In genomic region chr9:83893767-83894330, GRCm38 (mm10) we compare ENCODE assay signal across 13 mouse cellular contexts. TPM values are rescaled to one million over a fixed set of nuclear protein-coding genes. Genes with fewer than 3 reads are reported as not detected.
A peak's percentile ranks its signal among the peaks of the same experiment; 100 is the strongest.
DNase-seq lines count a peak whose midpoint lies in the region; TF ChIP-seq lines count a peak whose summit lies in the region.
"Had no signal": no experiment of that assay in that cellular context is flagged by ENCODE, and none has a peak within 500 bp of the region (broad histone marks: within the 10 kb centered on the region; RNA-seq: fewer than 3 reads in every experiment).

No protein-coding gene starts in this region.

- DNase-seq in 3T3-L1 (ENCODE audit: low read depth, low spot score) = peak; percentile 59
- DNase-seq in liver = peak; percentile 17
- peak; percentile 40 for DNase-seq in lung, postnatal 10 days
- DNase-seq in frontal cortex, postnatal 14 days (ENCODE audit: low spot score in 2 of 2) = no peak
- no peak for DNase-seq in kidney, adult 9 months
- DNase-seq in left cerebral cortex, adult 18-20 months (ENCODE audit: low spot score in 2 of 2) = no peak
- DNase-seq: right cerebral cortex, postnatal 25 days had no signal

- TF ChIP-seq CTCF in C2C12 (IDR thresholded peaks at IDR 0.05; ENCODE audit: control insufficient read depth, insufficient read depth, insufficient read length) = no peak

- no peaks in the 10 kb centered on the region for H3K27me3 ChIP-seq in C2C12 (ENCODE audit: control insufficient read depth, insufficient read depth, insufficient read length)
- H3K27me3 ChIP-seq: kidney, embryonic 15.5 days; midbrain, embryonic 15.5 days; stomach, embryonic 15.5 days had no signal

- no peak overlapping the region for H3ac ChIP-seq in C2C12 (ENCODE audit: control insufficient read depth, insufficient read length, low read depth)

- no peaks in the 10 kb centered on the region for H3K79me3 ChIP-seq in C2C12 (ENCODE audit: low read depth)

- H3K36me3 ChIP-seq in C2C12 (ENCODE audit: control insufficient read depth, insufficient read depth) = no peaks in the 10 kb centered on the region
- H3K36me3 ChIP-seq: heart, embryonic 10.5 days; hindbrain, embryonic 10.5 days; kidney, embryonic 15.5 days; midbrain, embryonic 15.5 days; stomach, embryonic 15.5 days had no signal

- no peak overlapping the region for H3K4me3 ChIP-seq in C2C12 (ENCODE audit: insufficient read depth, poor library complexity, severe bottlenecking)
- H3K4me3 ChIP-seq: heart, embryonic 10.5 days; hindbrain, embryonic 10.5 days; kidney, embryonic 15.5 days; midbrain, embryonic 15.5 days; stomach, embryonic 15.5 days had no signal

- H3K79me2 ChIP-seq in C2C12 (ENCODE audit: control insufficient read depth, insufficient read depth) = no peaks in the 10 kb centered on the region

TF ChIP-seq in C2C12, 6 proteins besides CTCF, POLR2A, EP300 and RAD21:
- TF ChIP-seq USF1 (IDR thresholded peaks at IDR 0.05; ENCODE audit: low read depth) (no peak), CEBPB (IDR thresholded peaks at IDR 0.05; ENCODE audit: low read depth) (peak; percentile 70)

RNA-seq across cellular contexts. Expression of gene Bckdhb, which starts 31.1 kb away (rescaled TPM):
- 1.8 TPM for polyA plus RNA-seq in C2C12 (2012; fragmentation: generic; extraction: Trizol)
- 10 to 100 TPM; 38.8 to 41.7 TPM for total RNA-seq in left cerebral cortex, adult 18-20 months (2021)

RNA-seq across cellular contexts. Expression of gene Ttk, which starts 59.4 kb away (rescaled TPM):
- 8.1 TPM for polyA plus RNA-seq in C2C12 (2012; fragmentation: generic; extraction: Trizol)
- total RNA-seq in left cerebral cortex, adult 18-20 months (2021) = under 1 TPM; 0.21 to 0.30 TPM

Comparison
In these comparisons a context has a peak if more than half of its experiments do, and no peak if none do; other contexts are left out.
1. DNase-seq: peak in 3T3-L1 (single experiment), liver (single experiment) and lung, postnatal 10 days (single experiment); none in frontal cortex, postnatal 14 days (0 of 2), kidney, adult 9 months (single experiment) and left cerebral cortex, adult 18-20 months (0 of 2).